Mouse (Mus musculus) MEL (cell line): Measurements from ENCODE around the gene Tm4sf1. TPM values are rescaled to one million over a fixed set of nuclear protein-coding genes. Genes with fewer than 3 reads are reported as not detected.

Experiments
- DNase-seq: peaks from one replicate; pipeline ENCODE4 v3.0.0; 2011; ENCODE audit warnings: low read depth, low spot score
- H3K27ac ChIP-seq: 2 replicates; pipeline ENCODE4 v1.5.1; 2012; ENCODE audit warnings: low read depth, mild to moderate bottlenecking, control low read depth, low read length, moderate library complexity; ENCODE audit not compliant: control insufficient read depth
- H3K27me3 ChIP-seq, 2 experiments: fragments of 150-350 bp in 1 of 2; sonication (generic) in 1 of 2; 2 replicates each; pipeline ENCODE4 v1.6.1; 2012; ENCODE audit warnings: low read length in 2 of 2, mild to moderate bottlenecking in 2 of 2, improper control_type of control experiment in 1 of 2, moderate library complexity in 1 of 2; ENCODE audit not compliant: insufficient read depth in 2 of 2, control insufficient read depth in 1 of 2
- H3K36me3 ChIP-seq, 2 experiments: 2 replicates each; pipeline ENCODE4 v1.6.1; 2012 to 2014; ENCODE audit warnings: low read length in 2 of 2, improper control_type of control experiment in 1 of 2, inconsistent platforms in 1 of 2, mild to moderate bottlenecking in 1 of 2; ENCODE audit not compliant: insufficient read depth in 2 of 2, control insufficient read depth in 1 of 2
- H3K4me1 ChIP-seq, 2 experiments: fragments of 150-350 bp in 1 of 2; sonication (generic) in 1 of 2; 2 replicates each; pipeline ENCODE4 v1.6.1; 2012; ENCODE audit warnings: low read length in 2 of 2, improper control_type of control experiment in 1 of 2, mild to moderate bottlenecking in 1 of 2; ENCODE audit not compliant: insufficient read depth in 2 of 2, control insufficient read depth in 1 of 2
- H3K4me3 ChIP-seq, 2 experiments: fragments of 150-350 bp in 1 of 2; sonication (generic) in 1 of 2; 2 replicates each; pipeline ENCODE4 v1.5.1; 2012; ENCODE audit warnings: low read depth in 2 of 2, low read length in 2 of 2, mild to moderate bottlenecking in 2 of 2, moderate library complexity in 2 of 2, control low read depth in 1 of 2, improper control_type of control experiment in 1 of 2; ENCODE audit not compliant: control insufficient read depth in 1 of 2, insufficient read depth in 1 of 2
- H3K79me2 ChIP-seq: 2 replicates; pipeline ENCODE4 v1.6.1; 2012; ENCODE audit warnings: mild to moderate bottlenecking, low read length, moderate library complexity; ENCODE audit not compliant: control insufficient read depth, poor library complexity, insufficient read depth
- H3K9ac ChIP-seq: 2 replicates; pipeline ENCODE4 v1.6.1; 2012; ENCODE audit warnings: low read depth, mild to moderate bottlenecking, control low read depth, low read length, moderate library complexity; ENCODE audit not compliant: control insufficient read depth, poor library complexity, severe bottlenecking
- H3K9me3 ChIP-seq: fragments of 150-350 bp; sonication (generic); replicated peaks from 2 replicates; pipeline ENCODE4 v1.6.1; 2012; ENCODE audit warnings: mild to moderate bottlenecking, low read length, improper control_type of control experiment, moderate library complexity; ENCODE audit not compliant: insufficient read depth
- BHLHE40 ChIP-seq: IDR thresholded peaks from 2 replicates; pipeline ENCODE4 v1.6.1; 2012; ENCODE audit warnings: low read depth, mild to moderate bottlenecking, inconsistent platforms, low read length, improper control_type of control experiment, borderline replicate concordance
- ELF1 ChIP-seq: IDR thresholded peaks from 2 replicates; pipeline ENCODE4 v1.6.1; 2014; ENCODE audit warnings: low read depth, mild to moderate bottlenecking, inconsistent platforms, low read length, improper control_type of control experiment, moderate library complexity
- EP300 ChIP-seq, 2 experiments: IDR thresholded peaks; 2 replicates each; pipeline ENCODE4 v1.6.1; 2011; ENCODE audit warnings: improper control_type of control experiment in 2 of 2, low read length in 2 of 2, low read depth in 1 of 2, mild to moderate bottlenecking in 1 of 2
- ETS1 ChIP-seq: IDR thresholded peaks from 2 replicates; pipeline ENCODE4 v1.6.1; 2012; ENCODE audit warnings: low read depth, mild to moderate bottlenecking, inconsistent platforms, low read length, improper control_type of control experiment, moderate library complexity
- MAZ ChIP-seq: IDR thresholded peaks from 2 replicates; pipeline ENCODE4 v1.6.1; 2012; ENCODE audit warnings: low read depth, mild to moderate bottlenecking, inconsistent platforms, low read length, improper control_type of control experiment
- MEF2A ChIP-seq: IDR thresholded peaks from 2 replicates; pipeline ENCODE4 v1.6.1; 2014; ENCODE audit warnings: low read depth, mild to moderate bottlenecking, inconsistent platforms, low read length, improper control_type of control experiment; ENCODE audit not compliant: poor library complexity, insufficient replicate concordance, severe bottlenecking; ENCODE audit errors: extremely low read depth
- NELFE ChIP-seq: IDR thresholded peaks from 2 replicates; pipeline ENCODE4 v1.6.1; 2011; ENCODE audit warnings: low read depth, low read length, improper control_type of control experiment
- POLR2A ChIP-seq, 2 experiments: IDR thresholded peaks; 2 replicates each; pipeline ENCODE4 v1.6.1; 2011 to 2012; ENCODE audit warnings: low read length in 2 of 2, mild to moderate bottlenecking in 2 of 2, control low read depth in 1 of 2, improper control_type of control experiment in 1 of 2, low read depth in 1 of 2, moderate library complexity in 1 of 2; ENCODE audit not compliant: control insufficient read depth in 1 of 2, insufficient read depth in 1 of 2, poor library complexity in 1 of 2
- SIN3A ChIP-seq: IDR thresholded peaks from 2 replicates; pipeline ENCODE4 v1.6.1; 2012; ENCODE audit warnings: low read length, improper control_type of control experiment, inconsistent platforms
- TBP ChIP-seq: IDR thresholded peaks from 2 replicates; pipeline ENCODE4 v1.8.0; 2011; ENCODE audit warnings: low read depth, low read length, improper control_type of control experiment
- USF2 ChIP-seq, 2 experiments: IDR thresholded peaks; 2 replicates each; pipeline ENCODE4 v1.6.1; 2011 to 2012; ENCODE audit warnings: improper control_type of control experiment in 2 of 2, low read length in 2 of 2, borderline replicate concordance in 1 of 2, inconsistent platforms in 1 of 2, low read depth in 1 of 2, mild to moderate bottlenecking in 1 of 2; ENCODE audit not compliant: insufficient read depth in 1 of 2
- ZC3H11A ChIP-seq: IDR thresholded peaks from 2 replicates; pipeline ENCODE4 v1.6.1; 2012; ENCODE audit warnings: low read depth, mild to moderate bottlenecking, inconsistent platforms, low read length, improper control_type of control experiment
- ZKSCAN1 ChIP-seq: IDR thresholded peaks from 2 replicates; pipeline ENCODE4 v1.6.1; 2012; ENCODE audit warnings: low read depth, mild to moderate bottlenecking, inconsistent platforms, low read length, improper control_type of control experiment, moderate library complexity
- ZMIZ1 ChIP-seq: IDR thresholded peaks from 2 replicates; pipeline ENCODE4 v1.6.1; 2012; ENCODE audit warnings: low read depth, mild to moderate bottlenecking, inconsistent platforms, low read length, improper control_type of control experiment, moderate library complexity
- polyA plus RNA-seq, 2 experiments: library from polyadenylated mRNA; stranded (reverse) in 1 of 2; unstranded in 1 of 2; fragments of >175 nt in 1 of 2; fragments of >200 nt in 1 of 2; gene quantifications; 2 replicates each; pipeline versions ENCODE4 v1.2.1 to v1.2.4; 2012; ENCODE audit warnings: low replicate concordance in 2 of 2, low read depth in 1 of 2; ENCODE audit not compliant: insufficient read length in 2 of 2, insufficient read depth in 1 of 2, missing spikeins in 1 of 2
- total RNA-seq: library from RNA; depleted of rRNA; stranded (reverse); fragments of 300-350 nt; gene quantifications from 2 replicates; pipeline ENCODE4 v1.2.3, GENCODE M21; 2012

Tm4sf1 gene
- total and polyA plus RNA-seq, 3 experiments: not detected

- H3K4me3 ChIP-seq: no peak overlapping the region
- H3K36me3 ChIP-seq: no peaks in the 10 kb centered on the region
- TF ChIP-seq ZKSCAN1: no peak
- TF ChIP-seq TBP: no peak
- TF ChIP-seq MEF2A: no peak
- TF ChIP-seq, all 39 proteins: peak for 0
- no peak overlapping the region for H3K9ac ChIP-seq
- H3K4me1 ChIP-seq: no peaks in the 10 kb centered on the region
- H3K79me2 ChIP-seq: no peaks in the 10 kb centered on the region
- no peak overlapping the region for H3K27ac ChIP-seq
- H3K27me3 ChIP-seq: no peaks in the 10 kb centered on the region
- no peaks in the 10 kb centered on the region for H3K9me3 ChIP-seq
- no peak for DNase-seq
These were observed 26.2 kb upstream of the Tm4sf1 start for GRCm38 (mm10) chr3:57327941-57328340.

- Histone ChIP-seq H3K4me1 (no peaks in the 10 kb centered on the region), H3K79me2 (no peaks in the 10 kb centered on the region), H3K9me3 (no peaks in the 10 kb centered on the region), H3K9ac (no peak overlapping the region), H3K27me3 (no peaks in the 10 kb centered on the region), H3K4me3 (no peak overlapping the region), H3K36me3 (no peaks in the 10 kb centered on the region), H3K27ac (no peak overlapping the region)
- DNase-seq: no peak
- TF ChIP-seq ELF1 (no peak), ZMIZ1 (no peak), ZC3H11A (no peak), POLR2A (IDR thresholded peaks at IDR 0.05; ENCODE audit: control insufficient read depth in 1 of 2, insufficient read depth in 1 of 2, low read depth in 1 of 2, low read length in 2 of 2, poor library complexity in 1 of 2) (no peak), NELFE (no peak), BHLHE40 (no peak)
These were observed 5.3 kb upstream of the Tm4sf1 start for GRCm38 (mm10) chr3:57307076-57307475.

DNA sequence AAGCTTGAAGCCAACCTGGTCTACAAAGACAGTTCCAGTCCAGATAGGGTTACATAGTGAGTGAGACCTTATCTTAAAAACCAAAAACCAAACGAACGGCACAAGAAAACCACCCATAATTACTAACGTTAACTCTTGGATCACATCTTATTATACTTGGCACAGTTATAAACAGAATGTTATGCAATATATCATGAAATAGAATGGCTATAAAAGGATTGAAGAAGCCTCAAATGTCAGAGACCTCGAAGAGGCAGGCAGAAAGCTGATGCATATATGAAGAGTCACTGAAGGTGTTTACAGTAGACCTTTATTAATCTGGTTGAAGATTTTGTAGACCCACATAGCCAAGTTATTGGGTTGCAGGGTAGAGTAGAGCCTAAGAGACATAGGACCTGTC lies 3.8 kb upstream of the Tm4sf1 start:
- H3K27me3 ChIP-seq: no peaks in the 10 kb centered on the region
- TF ChIP-seq SIN3A (no peak), EP300 (IDR thresholded peaks at IDR 0.05; ENCODE audit: low read depth in 1 of 2, low read length in 2 of 2) (no peak), USF2 (IDR thresholded peaks at IDR 0.05; ENCODE audit: borderline replicate concordance in 1 of 2, insufficient read depth in 1 of 2, low read depth in 1 of 2, low read length in 2 of 2) (no peak), ETS1 (no peak), MAZ (no peak), ZC3H11A (no peak)
- no peak for DNase-seq
- no peaks in the 10 kb centered on the region for H3K9me3 ChIP-seq
- H3K36me3 ChIP-seq: no peaks in the 10 kb centered on the region
- no peak overlapping the region for H3K27ac ChIP-seq
- no peaks in the 10 kb centered on the region for H3K79me2 ChIP-seq
- H3K4me3 ChIP-seq: no peak overlapping the region
- H3K4me1 ChIP-seq: no peaks in the 10 kb centered on the region
- H3K9ac ChIP-seq: no peak overlapping the region
